Mouse (Mus musculus) intestine, postnatal 0 days (tissue): ENCODE data around the gene Prkg1. TPM values are rescaled to one million over a fixed set of nuclear protein-coding genes. Genes with fewer than 3 reads are reported as not detected.

Experiments used
- ATAC-seq: fragments of 200-750 bp; cut with Nextera tagmentation; 2 replicates; pipeline ENCODE4 v1.8.0; 2017; ENCODE audit warnings: mild to moderate bottlenecking, moderate TSS enrichment, moderate library complexity
- H3K27ac ChIP-seq: fragments of 300-500 bp; sonication (generic); 2 replicates; pipeline ENCODE4 v1.5.1; 2014; ENCODE audit warnings: mild to moderate bottlenecking, low read depth, low read length, moderate library complexity
- H3K27me3 ChIP-seq: fragments of 300-500 bp; sonication (generic); replicated peaks from 2 replicates; pipeline ENCODE4 v1.6.1; 2014; ENCODE audit warnings: low read length, mixed read lengths; ENCODE audit not compliant: control insufficient read depth, insufficient read depth
- H3K36me3 ChIP-seq: fragments of 300-500 bp; sonication (generic); 2 replicates; pipeline ENCODE4 v1.6.1; 2014; ENCODE audit warnings: mild to moderate bottlenecking, moderate library complexity; ENCODE audit not compliant: control insufficient read depth, insufficient read depth
- H3K4me1 ChIP-seq: fragments of 300-500 bp; sonication (generic); replicated peaks from 2 replicates; pipeline ENCODE4 v1.6.1; 2014; ENCODE audit warnings: antibody characterized with exemption, low read length, mixed read lengths; ENCODE audit not compliant: control insufficient read depth, insufficient read depth
- H3K4me2 ChIP-seq: fragments of 300-500 bp; sonication (generic); replicated peaks from 2 replicates; pipeline ENCODE4 v1.6.1; 2014; ENCODE audit warnings: low read depth, mild to moderate bottlenecking, moderate library complexity
- H3K4me3 ChIP-seq: fragments of 300-500 bp; sonication (generic); 2 replicates; pipeline ENCODE4 v1.5.1; 2014; ENCODE audit warnings: low read depth, low read length
- H3K9ac ChIP-seq: fragments of 300-500 bp; sonication (generic); 2 replicates; pipeline ENCODE4 v1.6.1; 2014; ENCODE audit warnings: mild to moderate bottlenecking, low read depth, low read length
- H3K9me3 ChIP-seq: fragments of 300-500 bp; sonication (generic); 2 replicates; pipeline ENCODE4 v1.6.1; 2016; ENCODE audit warnings: mixed run types; ENCODE audit not compliant: control insufficient read depth
- CTCF ChIP-seq: sonication (generic); IDR thresholded peaks from 2 replicates; pipeline ENCODE4 v1.5.1; 2016; ENCODE audit warnings: low read depth, mild to moderate bottlenecking, control low read depth, antibody characterized with exemption, moderate library complexity
- WGBS: fragments of 180-500 bp; shearing (Covaris S2); extraction: QIAGEN DNeasy Blood & Tissue Kit; methylation state at CpG from one replicate; pipeline ENCODE4 v1.1.7; 2014; 5-methylcytosine and 5-hydroxymethylcytosine counted together
- polyA plus RNA-seq: library from polyadenylated mRNA; unstranded; fragments of >200 nt; fragmentation: Nextera tagmentation; extraction: Ambion mirVana; gene quantifications from 2 replicates; pipeline ENCODE4 v1.2.1, GENCODE M21; 2015

Prkg1 gene
- polyA plus RNA-seq, 1 experiment from 2014 or later, result 4.0 TPM

DNA sequence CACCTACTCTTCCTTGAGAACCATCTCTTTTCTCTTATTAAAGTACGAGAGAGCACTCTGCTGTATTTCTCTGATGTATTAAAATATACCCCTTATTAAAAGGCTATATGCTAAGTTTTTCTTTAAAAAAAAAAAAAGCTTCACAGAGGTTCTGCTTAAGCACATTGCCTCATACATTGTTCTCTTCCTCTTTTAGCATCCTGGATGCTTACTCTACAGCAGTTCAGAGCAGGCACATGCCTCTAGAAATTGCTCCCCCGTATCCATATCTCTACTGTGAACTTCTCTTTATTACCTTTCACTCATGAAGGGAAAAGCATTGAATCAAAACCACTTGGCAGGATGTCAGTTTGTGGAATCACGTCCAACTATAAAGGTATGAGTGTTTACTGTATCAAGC is 257.0 kb downstream of the Prkg1 start:
- no peak for ATAC-seq
- Histone ChIP-seq H3K4me2 (no peak overlapping the region), H3K4me3 (no peak overlapping the region), H3K27me3 (no peaks in the 10 kb centered on the region), H3K9ac (no peak overlapping the region), H3K9me3 (no peaks in the 10 kb centered on the region), H3K36me3 (no peaks in the 10 kb centered on the region), H3K4me1 (no peaks in the 10 kb centered on the region), H3K27ac (no peak overlapping the region)
- 66% methylated on average over 3 of the region's 3 CpGs for WGBS
- TF ChIP-seq CTCF, result no peak

GRCm38 (mm10) chr19:31506296-31506695 is 258.5 kb downstream of the Prkg1 start:
- Histone ChIP-seq H3K4me1 (no peaks in the 10 kb centered on the region), H3K27me3 (no peaks in the 10 kb centered on the region), H3K27ac (no peak overlapping the region), H3K36me3 (no peaks in the 10 kb centered on the region), H3K4me2 (no peak overlapping the region), H3K4me3 (no peak overlapping the region), H3K9me3 (no peaks in the 10 kb centered on the region), H3K9ac (no peak overlapping the region)
- ATAC-seq, result no peak
- 82% methylated on average over 2 of the region's 2 CpGs for WGBS
- TF ChIP-seq CTCF, result no peak

- Histone ChIP-seq H3K9me3 (no peaks in the 10 kb centered on the region), H3K4me3 (no peak overlapping the region), H3K27ac (no peak overlapping the region), H3K4me1 (no peaks in the 10 kb centered on the region), H3K4me2 (no peak overlapping the region), H3K36me3 (no peaks in the 10 kb centered on the region), H3K27me3 (no peaks in the 10 kb centered on the region), H3K9ac (no peak overlapping the region)
- TF ChIP-seq CTCF, result no peak
- 90% methylated on average over 2 of the region's 2 CpGs for WGBS
- ATAC-seq, result no peak
Measured at GRCm38 (mm10) chr19:31505041-31505440, 259.8 kb downstream of the Prkg1 start.

GRCm38 (mm10) chr19:31497386-31497785 is 267.4 kb downstream of the Prkg1 start:
- H3K27me3 ChIP-seq, result no peaks in the 10 kb centered on the region
- H3K36me3 ChIP-seq, result no peaks in the 10 kb centered on the region
- ATAC-seq, result no peak
- WGBS, result 87% methylated on average over 4 of the region's 4 CpGs
- H3K4me2 ChIP-seq, result no peak overlapping the region
- H3K9me3 ChIP-seq, result no peaks in the 10 kb centered on the region
- no peak overlapping the region for H3K4me3 ChIP-seq
- no peak overlapping the region for H3K9ac ChIP-seq
- TF ChIP-seq CTCF, result no peak
- no peak overlapping the region for H3K27ac ChIP-seq
- H3K4me1 ChIP-seq, result no peaks in the 10 kb centered on the region

- Histone ChIP-seq H3K27ac (no peak overlapping the region), H3K27me3 (no peaks in the 10 kb centered on the region), H3K4me2 (no peak overlapping the region), H3K4me3 (no peak overlapping the region), H3K4me1 (no peaks in the 10 kb centered on the region), H3K36me3 (no peaks in the 10 kb centered on the region), H3K9ac (no peak overlapping the region), H3K9me3 (no peaks in the 10 kb centered on the region)
- no peak for TF ChIP-seq CTCF
- ATAC-seq, result no peak
- 57% methylated on average over 4 of the region's 4 CpGs for WGBS
Measured at GRCm38 (mm10) chr19:31489606-31490005, 275.2 kb downstream of the Prkg1 start.

DNA sequence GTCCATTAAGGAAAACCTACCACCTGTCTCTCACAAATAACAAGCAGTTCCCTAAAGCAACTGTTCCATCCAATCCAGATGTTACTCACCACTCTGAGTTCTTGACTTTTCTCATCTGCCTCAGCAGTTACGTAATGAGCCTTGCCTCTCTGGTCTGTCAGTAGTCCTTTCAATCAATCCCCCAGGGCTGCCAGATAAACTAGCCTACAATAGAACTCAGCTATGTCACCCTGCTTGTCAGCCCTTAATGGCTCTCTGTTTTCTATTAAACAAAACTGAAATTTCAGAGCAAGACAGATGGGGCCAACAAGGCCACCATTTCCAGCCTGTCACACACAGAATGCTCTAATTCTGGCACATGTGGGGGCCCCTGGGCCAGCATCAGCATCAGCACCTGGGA is 293.1 kb downstream of the Prkg1 start:
- H3K4me1 ChIP-seq, result no peaks in the 10 kb centered on the region
- no peaks in the 10 kb centered on the region for H3K36me3 ChIP-seq
- no peak overlapping the region for H3K4me3 ChIP-seq
- H3K27ac ChIP-seq, result no peak overlapping the region
- TF ChIP-seq CTCF, result no peak
- H3K9me3 ChIP-seq, result no peaks in the 10 kb centered on the region
- WGBS, result 62% methylated on average over 1 of the region's 1 CpGs
- H3K4me2 ChIP-seq, result no peak overlapping the region
- ATAC-seq, result no peak
- no peak overlapping the region for H3K9ac ChIP-seq
- no peaks in the 10 kb centered on the region for H3K27me3 ChIP-seq

DNA sequence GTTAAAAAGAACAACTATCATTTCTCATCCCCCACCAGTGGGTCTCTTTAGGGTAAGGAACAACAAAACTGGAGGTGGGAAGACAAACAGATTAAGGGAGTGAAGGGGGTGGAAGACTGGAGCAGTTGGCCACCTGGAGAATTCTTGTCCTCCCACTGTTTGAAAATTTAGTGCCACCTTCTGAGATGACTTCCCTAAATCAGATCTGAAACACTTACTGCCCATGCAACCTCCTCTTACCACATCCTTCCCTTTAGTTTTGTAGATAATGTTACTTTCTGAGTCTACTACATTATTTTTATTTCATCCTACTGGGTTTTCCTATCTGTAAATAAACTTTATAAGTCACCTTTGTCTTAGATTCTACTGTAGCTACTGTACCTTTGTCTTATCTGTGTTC is 304.6 kb downstream of the Prkg1 start:
- Histone ChIP-seq H3K9me3 (no peaks in the 10 kb centered on the region), H3K4me3 (no peak overlapping the region), H3K4me1 (no peaks in the 10 kb centered on the region), H3K27me3 (no peaks in the 10 kb centered on the region), H3K4me2 (no peak overlapping the region), H3K36me3 (no peaks in the 10 kb centered on the region), H3K27ac (no peak overlapping the region), H3K9ac (no peak overlapping the region)
- no peak for TF ChIP-seq CTCF
- no peak for ATAC-seq
